Mouse (Mus musculus): ENCODE results near the gene Map7. TPM values are rescaled to one million over a fixed set of nuclear protein-coding genes. Genes with fewer than 3 reads are reported as not detected.

Gene Map7
- polyA plus RNA-seq (2014; fragmentation: Nextera tagmentation; extraction: Ambion mirVana): 6.4 and 7.2 TPM in 2 replicates

DNA sequence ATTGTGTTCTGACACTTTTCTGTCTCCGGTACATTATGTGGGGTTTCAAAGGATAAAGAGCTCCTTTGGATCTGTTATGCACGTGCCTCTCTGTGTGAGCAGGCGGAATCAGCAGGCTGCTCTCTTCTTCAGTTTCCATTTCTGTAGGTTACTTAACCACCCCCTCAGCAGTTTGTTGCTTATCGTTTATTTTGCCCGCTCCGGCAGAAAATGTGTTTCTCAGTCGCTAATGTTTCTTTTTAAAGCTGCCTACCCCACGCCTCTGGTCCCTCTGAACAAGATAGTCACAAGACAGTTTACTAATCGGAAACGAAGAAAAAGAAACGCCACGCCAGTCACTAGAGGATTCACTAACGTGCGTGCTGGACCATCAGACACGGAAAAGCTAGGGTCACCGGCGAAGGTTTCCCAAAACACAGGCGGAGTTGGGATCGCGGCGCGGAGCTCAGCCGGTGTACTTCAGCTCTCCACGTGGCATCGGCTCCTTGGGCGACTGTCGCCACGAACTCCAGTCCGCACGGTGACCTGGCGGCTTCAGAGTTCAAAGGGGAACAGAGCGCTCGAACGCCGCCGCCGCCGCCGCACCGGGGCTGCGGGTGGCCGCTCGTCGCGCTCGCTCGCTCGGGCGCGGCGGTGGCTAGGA is at the start of gene Map7:
TSS of gene Map7 (plus strand) at position 342 of the 643 bp plus-strand sequence.
- ATAC-seq (replicated peaks; ENCODE audit: low FRiP score) (peak; percentile 41), DNase-seq (ENCODE audit: low spot score) (no peak)
- H3K9me3 ChIP-seq (ENCODE audit: control insufficient read depth, low read length): no peaks in the 10 kb centered on the region
- 5% methylated on average over 51 of the region's 51 CpGs for WGBS
- H3K4me3 ChIP-seq (ENCODE audit: low read depth, low read length): peak within 1 kb of the TSS; percentile 87
- peaks cover 11% of the 10 kb centered on the region for H3K27me3 ChIP-seq (replicated peaks; ENCODE audit: control insufficient read depth, insufficient read depth, low read length)
- peak within 1 kb of the TSS; percentile 80 for H3K4me2 ChIP-seq
- H3K27ac ChIP-seq (ENCODE audit: low read depth, low read length): peak within 1 kb of the TSS; percentile 48
- H3K9ac ChIP-seq (ENCODE audit: low read depth, low read length): peak within 1 kb of the TSS; percentile 77
- H3K36me3 ChIP-seq (ENCODE audit: control insufficient read depth, insufficient read depth, low read length): no peaks in the 10 kb centered on the region
- H3K4me1 ChIP-seq (replicated peaks; ENCODE audit: control insufficient read depth, insufficient read depth, low read length): peaks cover 6% of the 10 kb centered on the region

DNA sequence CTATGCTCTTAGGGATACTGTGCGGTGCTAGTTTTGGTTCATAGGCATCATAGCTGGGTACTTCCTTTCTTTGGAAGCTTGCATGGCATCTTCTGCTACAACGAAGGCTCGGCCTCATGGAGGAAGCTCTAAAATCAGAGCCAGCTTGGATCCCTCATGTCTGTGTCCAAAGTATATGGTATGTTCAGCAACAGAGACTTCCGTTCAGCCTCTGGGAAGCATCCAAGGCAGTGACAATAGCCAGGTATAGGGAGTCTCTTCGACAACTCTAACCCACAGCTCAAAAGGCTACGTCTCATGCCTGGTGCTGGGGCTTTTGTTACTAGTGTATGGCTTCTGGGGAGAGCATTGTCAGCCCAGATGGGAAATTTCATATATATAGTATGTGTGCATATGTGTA is 46.8 kb upstream of the Map7 start:
- H3K36me3 ChIP-seq (ENCODE audit: control insufficient read depth, insufficient read depth, low read length): no peaks in the 10 kb centered on the region
- ATAC-seq (replicated peaks; ENCODE audit: low FRiP score): no peak
- WGBS: 91% methylated on average over 6 of the region's 6 CpGs

DNA sequence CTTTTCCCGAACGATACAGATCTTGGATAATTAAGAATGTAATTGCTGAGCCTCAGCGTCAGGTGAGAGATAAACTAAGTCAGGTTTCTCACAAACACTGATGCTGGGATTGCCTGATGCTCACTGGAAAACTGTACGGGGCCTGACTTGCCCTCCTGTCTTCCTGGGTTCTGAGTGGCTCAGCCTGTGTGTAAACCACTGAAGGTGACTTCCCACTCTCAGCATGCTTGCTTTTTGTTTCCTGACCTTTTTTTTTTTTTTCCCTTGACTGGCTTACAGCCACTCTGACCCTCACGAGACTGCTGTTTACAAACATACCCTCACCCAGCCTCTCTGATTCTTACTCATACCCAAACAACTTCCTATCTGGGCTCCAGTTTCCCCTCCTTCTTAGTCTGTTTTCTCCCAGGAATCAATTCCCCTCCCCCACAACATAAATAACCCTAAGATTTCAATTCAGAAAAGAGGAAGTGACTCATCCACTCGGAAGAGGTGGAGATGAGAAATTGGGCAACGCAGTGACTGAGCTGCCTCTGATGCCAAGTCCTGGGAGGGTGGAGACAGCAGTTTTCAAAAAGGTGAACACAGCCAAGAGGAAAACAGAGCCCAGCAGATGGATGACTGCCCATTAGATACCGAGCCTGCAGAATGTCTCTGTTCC is 43.9 kb upstream of the Map7 start:
- H3K4me3 ChIP-seq (ENCODE audit: low read depth, low read length): no peak overlapping the region
- H3K27ac ChIP-seq (ENCODE audit: low read depth, low read length): no peak overlapping the region
- 45% methylated on average over 8 of the region's 8 CpGs for WGBS
- DNase-seq (ENCODE audit: low spot score): no peak
- no peaks in the 10 kb centered on the region for H3K36me3 ChIP-seq (ENCODE audit: control insufficient read depth, insufficient read depth, low read length)
- no peaks in the 10 kb centered on the region for H3K9me3 ChIP-seq (ENCODE audit: control insufficient read depth, low read length)
- no peaks in the 10 kb centered on the region for H3K27me3 ChIP-seq (replicated peaks; ENCODE audit: control insufficient read depth, insufficient read depth, low read length)
- no peak overlapping the region; the same call in 1 of the 2 replicates for H3K4me2 ChIP-seq
- ATAC-seq (replicated peaks; ENCODE audit: low FRiP score): 0 out of 2 replicates have a peak, but pooled peaks have one; percentile 26
- peaks cover 3% of the 10 kb centered on the region; the same call in 1 of the 2 replicates for H3K4me1 ChIP-seq (replicated peaks; ENCODE audit: control insufficient read depth, insufficient read depth, low read length)
- H3K9ac ChIP-seq (ENCODE audit: low read depth, low read length): no peak overlapping the region

More for the DNA sequence above, 46.8 kb upstream of the Map7 start:
- no peak overlapping the region for H3K27ac ChIP-seq (ENCODE audit: low read depth, low read length)
- H3K4me1 ChIP-seq (replicated peaks; ENCODE audit: control insufficient read depth, insufficient read depth, low read length): peaks cover 3% of the 10 kb centered on the region; the same call in 1 of the 2 replicates
- H3K9ac ChIP-seq (ENCODE audit: low read depth, low read length): no peak overlapping the region
- no peaks in the 10 kb centered on the region for H3K27me3 ChIP-seq (replicated peaks; ENCODE audit: control insufficient read depth, insufficient read depth, low read length)
- H3K9me3 ChIP-seq (ENCODE audit: control insufficient read depth, low read length): no peaks in the 10 kb centered on the region
- H3K4me2 ChIP-seq: no peak overlapping the region
- no peak overlapping the region for H3K4me3 ChIP-seq (ENCODE audit: low read depth, low read length)
- DNase-seq (ENCODE audit: low spot score): no peak

DNA sequence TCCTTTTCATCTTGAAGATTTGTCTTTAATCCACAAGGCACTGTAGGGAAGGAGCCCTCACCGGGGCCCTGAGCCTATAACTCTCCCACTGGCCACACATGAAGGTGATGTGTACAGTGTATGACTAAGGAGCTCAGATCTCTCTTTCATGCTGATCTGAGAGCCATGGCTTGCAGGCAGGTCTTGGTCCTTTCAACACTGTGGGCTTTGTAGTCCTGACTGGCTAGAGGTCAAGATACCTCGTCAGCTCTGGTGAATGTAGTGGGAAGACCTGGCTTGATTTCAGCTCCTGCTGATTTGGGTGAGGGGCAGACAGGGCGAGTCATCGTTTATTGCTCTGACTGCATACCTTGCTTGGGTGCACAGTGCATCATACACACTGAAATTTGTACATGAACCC is 42.7 kb upstream of the Map7 start:
- no peaks in the 10 kb centered on the region for H3K27me3 ChIP-seq (replicated peaks; ENCODE audit: control insufficient read depth, insufficient read depth, low read length)
- DNase-seq (ENCODE audit: low spot score): no peak
- H3K4me1 ChIP-seq (replicated peaks; ENCODE audit: control insufficient read depth, insufficient read depth, low read length): peaks cover 3% of the 10 kb centered on the region; the same call in 1 of the 2 replicates
- H3K4me3 ChIP-seq (ENCODE audit: low read depth, low read length): no peak overlapping the region
- no peak overlapping the region for H3K9ac ChIP-seq (ENCODE audit: low read depth, low read length)
- H3K4me2 ChIP-seq: no peak overlapping the region
- 77% methylated on average over 4 of the region's 4 CpGs for WGBS
- no peak for ATAC-seq (replicated peaks; ENCODE audit: low FRiP score)
- no peaks in the 10 kb centered on the region for H3K36me3 ChIP-seq (ENCODE audit: control insufficient read depth, insufficient read depth, low read length)
- no peaks in the 10 kb centered on the region for H3K9me3 ChIP-seq (ENCODE audit: control insufficient read depth, low read length)
- no peak overlapping the region for H3K27ac ChIP-seq (ENCODE audit: low read depth, low read length)

DNA sequence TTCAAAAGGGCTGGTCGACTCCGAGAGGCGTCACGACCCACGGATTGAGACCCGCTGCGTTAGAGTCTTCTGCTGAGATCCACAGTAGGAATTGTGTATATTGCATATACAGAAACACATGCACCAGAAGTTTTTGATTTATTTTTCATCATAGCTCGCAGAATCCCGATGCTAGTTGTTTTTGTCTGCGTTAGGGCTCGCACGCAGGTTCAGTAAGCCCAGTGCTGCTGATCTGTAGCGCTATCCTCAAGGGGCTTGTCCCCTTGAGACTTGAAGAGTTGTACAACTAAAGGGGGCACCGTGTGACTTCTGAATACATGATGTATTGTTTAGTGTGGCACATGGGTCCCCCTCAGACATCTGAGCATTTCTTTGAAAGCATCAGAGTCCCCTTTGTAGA is 41.2 kb upstream of the Map7 start:
- 92% methylated on average over 14 of the region's 14 CpGs for WGBS

DNA sequence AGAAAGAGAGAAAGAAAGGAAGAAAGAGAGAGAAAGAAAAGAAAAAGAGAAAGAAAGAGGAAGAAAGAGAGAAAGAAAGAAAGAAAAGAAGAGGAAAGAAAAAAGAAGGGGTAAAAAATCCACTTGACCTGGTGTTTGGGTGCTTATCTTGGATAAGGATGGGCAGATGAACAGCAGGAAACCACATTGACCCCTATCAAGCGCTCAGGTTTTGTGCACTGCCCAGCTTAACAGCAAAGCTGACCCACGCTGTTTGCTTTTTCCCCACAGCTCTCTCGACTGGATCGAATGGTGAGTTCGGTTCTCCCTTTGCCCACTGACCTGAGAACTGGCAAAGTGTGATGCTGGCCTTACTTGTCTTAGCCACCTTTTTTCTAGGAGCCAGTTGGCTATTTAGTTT is 36.8 kb upstream of the Map7 start:
- 34% methylated on average over 5 of the region's 5 CpGs for WGBS
- H3K4me3 ChIP-seq (ENCODE audit: low read depth, low read length): 0 out of 2 replicates have a peak overlapping the region, but pooled peaks have one; percentile 4

More for the DNA sequence above, 41.2 kb upstream of the Map7 start:
- DNase-seq (ENCODE audit: low spot score) (no peak), ATAC-seq (replicated peaks; ENCODE audit: low FRiP score) (no peak)
- Histone ChIP-seq H3K27ac (ENCODE audit: low read depth, low read length) (no peak overlapping the region), H3K9me3 (ENCODE audit: control insufficient read depth, low read length) (no peaks in the 10 kb centered on the region), H3K27me3 (replicated peaks; ENCODE audit: control insufficient read depth, insufficient read depth, low read length) (no peaks in the 10 kb centered on the region), H3K4me2 (no peak overlapping the region), H3K4me1 (replicated peaks; ENCODE audit: control insufficient read depth, insufficient read depth, low read length) (peaks cover 5% of the 10 kb centered on the region; the same call in 1 of the 2 replicates), H3K4me3 (ENCODE audit: low read depth, low read length) (no peak overlapping the region), H3K9ac (ENCODE audit: low read depth, low read length) (no peak overlapping the region), H3K36me3 (ENCODE audit: control insufficient read depth, insufficient read depth, low read length) (no peaks in the 10 kb centered on the region)

DNA sequence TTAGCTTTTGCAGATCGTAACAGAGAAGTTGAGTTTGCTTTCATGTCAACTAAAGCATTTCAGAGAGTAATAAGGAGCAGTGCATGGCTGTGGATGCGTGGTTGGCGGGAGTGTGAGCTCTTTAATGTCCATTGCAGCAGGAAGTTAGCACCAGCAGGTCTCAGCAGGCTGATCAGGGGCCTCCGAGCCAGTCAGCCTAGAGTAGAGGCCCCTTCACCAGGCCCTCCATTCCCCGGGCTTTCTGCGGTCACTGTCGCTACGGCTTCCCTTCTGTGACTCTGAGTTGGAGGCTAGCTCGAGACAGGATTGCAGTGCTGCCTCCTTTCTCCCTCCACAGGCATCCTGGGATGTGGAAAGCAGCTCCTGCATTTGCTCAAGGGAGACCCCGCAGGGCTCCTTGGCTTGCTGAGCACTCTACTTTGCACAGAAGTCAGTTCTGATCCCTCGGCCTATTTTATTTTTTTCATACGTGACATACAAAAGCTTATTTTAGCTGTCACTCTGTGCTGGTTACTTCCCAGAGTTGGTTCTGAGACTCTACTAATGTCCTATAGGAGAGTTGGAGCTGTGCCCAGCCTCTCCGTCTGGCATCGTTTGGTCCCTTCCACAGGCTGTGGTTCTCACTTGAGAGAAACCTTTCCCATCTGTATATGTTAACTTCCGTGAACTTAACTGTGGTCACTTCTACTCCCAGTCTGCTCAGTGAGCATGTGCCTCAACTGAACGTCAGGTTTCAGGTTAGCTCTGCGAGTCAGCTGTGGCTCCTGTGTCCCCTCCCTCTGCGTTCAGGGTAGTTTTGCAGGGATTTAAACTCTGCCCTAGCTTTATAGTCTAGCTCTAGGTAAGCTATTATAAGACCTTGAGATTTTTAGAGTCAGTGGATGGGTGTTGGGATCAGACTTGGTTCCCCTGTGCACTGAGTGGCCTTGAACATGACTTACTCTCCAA is 36.0 kb upstream of the Map7 start:
- Histone ChIP-seq H3K4me1 (replicated peaks; ENCODE audit: control insufficient read depth, insufficient read depth, low read length) (peaks cover 3% of the 10 kb centered on the region; the same call in 1 of the 2 replicates), H3K27me3 (replicated peaks; ENCODE audit: control insufficient read depth, insufficient read depth, low read length) (no peaks in the 10 kb centered on the region), H3K4me2 (peak overlapping the region; percentile 61)

More for the DNA sequence above, 36.8 kb upstream of the Map7 start:
- H3K27ac ChIP-seq (ENCODE audit: low read depth, low read length): no peak overlapping the region
- no peak overlapping the region for H3K9ac ChIP-seq (ENCODE audit: low read depth, low read length)
- H3K4me2 ChIP-seq: peak overlapping the region; percentile 61
- DNase-seq (ENCODE audit: low spot score) (no peak), ATAC-seq (replicated peaks; ENCODE audit: low FRiP score) (0 out of 2 replicates have a peak, but pooled peaks have one; percentile 53)
- H3K36me3 ChIP-seq (ENCODE audit: control insufficient read depth, insufficient read depth, low read length): no peaks in the 10 kb centered on the region
- no peaks in the 10 kb centered on the region for H3K9me3 ChIP-seq (ENCODE audit: control insufficient read depth, low read length)
- H3K27me3 ChIP-seq (replicated peaks; ENCODE audit: control insufficient read depth, insufficient read depth, low read length): no peaks in the 10 kb centered on the region
- peaks cover 3% of the 10 kb centered on the region; the same call in 1 of the 2 replicates for H3K4me1 ChIP-seq (replicated peaks; ENCODE audit: control insufficient read depth, insufficient read depth, low read length)

More for the DNA sequence above, 36.0 kb upstream of the Map7 start:
- H3K36me3 ChIP-seq (ENCODE audit: control insufficient read depth, insufficient read depth, low read length): no peaks in the 10 kb centered on the region
- H3K9ac ChIP-seq (ENCODE audit: low read depth, low read length): peak overlapping the region; percentile 39; the same call in 1 of the 2 replicates
- H3K27ac ChIP-seq (ENCODE audit: low read depth, low read length): no peak overlapping the region
- H3K4me3 ChIP-seq (ENCODE audit: low read depth, low read length): 0 out of 2 replicates have a peak overlapping the region, but pooled peaks have one; percentile 4
- ATAC-seq (replicated peaks; ENCODE audit: low FRiP score): peak; percentile 63
- H3K9me3 ChIP-seq (ENCODE audit: control insufficient read depth, low read length): no peaks in the 10 kb centered on the region
- no peak for DNase-seq (ENCODE audit: low spot score)
- WGBS: 63% methylated on average over 18 of the region's 18 CpGs

Measured in liver, embryonic 11.5 days (tissue).